8 mouse cellular contexts compared by ENCODE assay signal in the genomic region with DNA sequence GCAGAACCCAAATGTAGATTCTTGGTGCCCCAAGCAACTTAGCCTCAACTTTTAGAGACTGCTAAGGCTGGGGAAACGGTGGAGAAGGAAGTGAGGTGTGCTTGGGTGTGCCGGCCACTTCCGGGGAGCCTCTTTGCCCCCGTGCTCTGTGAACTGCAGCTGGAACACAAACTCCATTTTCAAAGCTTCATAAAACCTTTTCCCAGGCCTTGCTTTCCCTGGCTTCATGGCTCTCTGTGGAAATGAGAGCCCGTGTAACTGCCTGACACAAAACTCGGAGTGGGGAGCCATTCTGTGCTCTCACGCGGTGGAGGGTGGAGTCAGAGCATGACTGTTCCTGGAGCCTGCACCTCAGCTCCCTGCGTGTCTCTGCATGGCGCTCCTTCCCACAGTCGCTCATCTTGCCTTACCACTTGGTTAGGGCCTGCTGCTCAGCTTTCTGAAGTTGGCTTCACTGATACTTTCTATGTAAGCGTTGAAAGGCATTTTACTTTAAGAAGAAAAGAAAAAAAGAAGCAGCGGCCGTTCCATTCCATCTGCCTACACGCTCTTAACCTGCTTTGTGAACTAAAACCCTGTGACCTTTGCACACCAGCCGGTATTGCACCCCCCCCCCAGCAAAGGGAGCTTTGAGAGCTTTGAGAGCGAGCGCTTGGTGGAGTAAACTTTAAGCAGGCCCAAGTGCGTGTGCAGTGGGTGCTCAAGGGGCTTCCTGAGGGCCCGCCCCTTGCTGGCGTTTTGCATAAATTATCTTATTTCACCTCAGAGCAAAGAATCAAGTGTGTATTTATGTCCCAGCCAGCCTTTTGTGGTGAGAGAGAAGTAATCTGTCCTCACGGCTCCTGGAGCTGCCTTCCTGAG. TPM values are rescaled to one million over a fixed set of nuclear protein-coding genes. Genes with fewer than 3 reads are reported as not detected.
A peak's percentile ranks its signal among the peaks of the same experiment; 100 is the strongest.
DNase-seq lines count a peak whose midpoint lies in the region; ATAC-seq and TF ChIP-seq lines count a peak whose summit lies in the region.

No protein-coding gene starts in this region.

- intact Hi-C loops in heart, postnatal 10 days (cut with DNase I) = loop anchor here (2.0 kb wide), 1 partner anchor 68 kb away; no protein-coding TSS in a partner anchor

- H3K36me3 ChIP-seq in heart, embryonic 16.5 days (ENCODE audit: control insufficient read depth, insufficient read depth) = 0 out of 2 replicates have a peak, but pooled peaks cover 6% of the 10 kb centered on the region
- peaks cover 16% of the 10 kb centered on the region; the same call in 1 of the 2 replicates for H3K36me3 ChIP-seq in hindbrain, postnatal 0 days (ENCODE audit: insufficient read depth, low read length)
- H3K36me3 ChIP-seq in liver, embryonic 15.5 days (replicated peaks) = peaks cover 19% of the 10 kb centered on the region
- H3K36me3 ChIP-seq in thymus, adult 2 months (ENCODE audit: control insufficient read depth, insufficient read depth, low read length) = 0 out of 2 replicates have a peak, but pooled peaks cover 7% of the 10 kb centered on the region

- peaks cover 61% of the 10 kb centered on the region for H3K4me1 ChIP-seq in heart, embryonic 16.5 days (ENCODE audit: control insufficient read depth, insufficient read depth, low read length)
- H3K4me1 ChIP-seq in hindbrain, postnatal 0 days (ENCODE audit: insufficient read depth, low read length) = peaks cover 12% of the 10 kb centered on the region; the same call in 1 of the 2 replicates
- H3K4me1 ChIP-seq in liver, embryonic 15.5 days (replicated peaks) = peaks cover 70% of the 10 kb centered on the region
- peaks cover 51% of the 10 kb centered on the region for H3K4me1 ChIP-seq in thymus, adult 2 months (replicated peaks; ENCODE audit: control insufficient read depth, insufficient read depth, low read length)

- DNase-seq in heart, postnatal 10 days = no peak
- DNase-seq in R1 (ENCODE audit: low read depth, low spot score) = peak; percentile 51
- no peak for DNase-seq in hindbrain, postnatal 0 days (ENCODE audit: low spot score)
- DNase-seq in thymus, adult 2 months = peak; percentile 70
- DNase-seq in gastrocnemius, postnatal 4 days (ENCODE audit: low spot score in 2 of 2) = no peak
- no peak for DNase-seq in cerebellum, adult 11 months

- TF ChIP-seq CTCF in hindbrain, postnatal 0 days (IDR thresholded peaks at IDR 0.05; ENCODE audit: low read depth) = no peak
- no peak for TF ChIP-seq CTCF in thymus, adult 2 months (IDR thresholded peaks at IDR 0.05; ENCODE audit: borderline replicate concordance, control insufficient read depth, extremely low read depth, insufficient read depth, low read length, poor library complexity)

- TF ChIP-seq POLR2A in thymus, adult 2 months (IDR thresholded peaks at IDR 0.05; ENCODE audit: control insufficient read depth, extremely low read depth, insufficient read depth, low read length, poor library complexity) = peak; percentile 51; the same call in 1 of the 2 replicates

- 59% methylated on average over 22 of the region's 22 CpGs for WGBS in heart, embryonic 16.5 days
- 50% methylated on average over 22 of the region's 22 CpGs for WGBS in hindbrain, postnatal 0 days
- 57% methylated on average over 22 of the region's 22 CpGs for WGBS in liver, embryonic 15.5 days (ENCODE audit: insufficient replicate concordance)
- 11% methylated on average over 22 of the region's 22 CpGs for WGBS in thymus, adult 2 months

- no peaks in the 10 kb centered on the region for H3K27me3 ChIP-seq in heart, embryonic 16.5 days (ENCODE audit: control insufficient read depth, insufficient read depth, low read length)
- no peaks in the 10 kb centered on the region for H3K27me3 ChIP-seq in hindbrain, postnatal 0 days (ENCODE audit: insufficient read depth, low read length)
- no peaks in the 10 kb centered on the region for H3K27me3 ChIP-seq in liver, embryonic 15.5 days
- H3K27me3 ChIP-seq in thymus, adult 2 months (ENCODE audit: control insufficient read depth, insufficient read depth, low read length) = no peaks in the 10 kb centered on the region

- H3K27ac ChIP-seq in heart, embryonic 16.5 days (ENCODE audit: low read length) = peak overlapping the region; percentile 18
- peak overlapping the region; percentile 32 for H3K27ac ChIP-seq in hindbrain, postnatal 0 days
- peak overlapping the region; percentile 90 for H3K27ac ChIP-seq in liver, embryonic 15.5 days (replicated peaks)
- peak overlapping the region; percentile 100 for H3K27ac ChIP-seq in thymus, adult 2 months (ENCODE audit: control insufficient read depth, insufficient read depth, low read length)

- no peaks in the 10 kb centered on the region for H3K9me3 ChIP-seq in heart, embryonic 16.5 days (replicated peaks; ENCODE audit: control insufficient read depth, low read length)
- no peaks in the 10 kb centered on the region for H3K9me3 ChIP-seq in hindbrain, postnatal 0 days (ENCODE audit: low read length)
- no peaks in the 10 kb centered on the region for H3K9me3 ChIP-seq in liver, embryonic 15.5 days (replicated peaks)

- no peak overlapping the region for H3K4me3 ChIP-seq in heart, embryonic 16.5 days (ENCODE audit: low read length)
- no peak overlapping the region for H3K4me3 ChIP-seq in hindbrain, postnatal 0 days (ENCODE audit: low read length)
- peak overlapping the region; percentile 31 for H3K4me3 ChIP-seq in liver, embryonic 15.5 days (replicated peaks)
- H3K4me3 ChIP-seq in thymus, adult 2 months (ENCODE audit: control insufficient read depth, insufficient read depth, low read length) = peak overlapping the region; percentile 67

- ATAC-seq in heart, embryonic 16.5 days (replicated peaks; ENCODE audit: extremely low read depth, insufficient read depth, low FRiP score) = no peak
- no peak for ATAC-seq in hindbrain, postnatal 0 days
- ATAC-seq in liver, embryonic 15.5 days (ENCODE audit: insufficient read depth) = no peak

- peak overlapping the region; percentile 10; the same call in 1 of the 2 replicates for H3K4me2 ChIP-seq in heart, embryonic 16.5 days (ENCODE audit: low read depth, low read length)
- H3K4me2 ChIP-seq in hindbrain, postnatal 0 days (ENCODE audit: low read depth, low read length) = no peak overlapping the region
- peak overlapping the region; percentile 60 for H3K4me2 ChIP-seq in liver, embryonic 15.5 days

- peak overlapping the region; percentile 37; the same call in 1 of the 2 replicates for H3K9ac ChIP-seq in heart, embryonic 16.5 days (ENCODE audit: low read length)
- H3K9ac ChIP-seq in hindbrain, postnatal 0 days (replicated peaks; ENCODE audit: low read length) = no peak overlapping the region
- H3K9ac ChIP-seq in liver, embryonic 15.5 days = 0 out of 2 replicates have a peak overlapping the region, but pooled peaks have one; percentile 7

RNA-seq across cellular contexts. Expression of a gene that starts 19.5 kb away (rescaled TPM):
- polyA plus RNA-seq in heart, embryonic 16.5 days (2015; fragmentation: Nextera tagmentation; extraction: Ambion mirVana) = 91.6 and 92.0 TPM in 2 replicates
- 10 to 100 TPM; 35.1 to 38.8 TPM for total RNA-seq in heart, postnatal 10 days (2021)
- 256 and 266 TPM in 2 replicates for total RNA-seq in hindbrain, postnatal 0 days (2014; rRNA removed)
- polyA plus RNA-seq in hindbrain, postnatal 0 days (2015; fragmentation: Nextera tagmentation; extraction: Ambion mirVana) = 139 and 145 TPM in 2 replicates
- 53.6 and 61.3 TPM in 2 replicates for polyA plus RNA-seq in liver, embryonic 15.5 days (2015; fragmentation: Nextera tagmentation; extraction: Ambion mirVana)
- 410 and 478 TPM in 2 replicates for polyA plus RNA-seq in thymus, adult 2 months (2012; rRNA removed)
- total RNA-seq in gastrocnemius, postnatal 4 days (2021) = 10 to 100 TPM; 77.9 to 96.4 TPM

RNA-seq across cellular contexts. Expression of a gene that starts 38.7 kb away (rescaled TPM):
- 9.9 and 11.7 TPM in 2 replicates for polyA plus RNA-seq in heart, embryonic 16.5 days (2015; fragmentation: Nextera tagmentation; extraction: Ambion mirVana)
- total RNA-seq in heart, postnatal 10 days (2021) = 1 to 10 TPM; 5.1 to 5.5 TPM
- 15.5 and 16.0 TPM in 2 replicates for total RNA-seq in hindbrain, postnatal 0 days (2014; rRNA removed)
- polyA plus RNA-seq in hindbrain, postnatal 0 days (2015; fragmentation: Nextera tagmentation; extraction: Ambion mirVana) = 6.4 and 8.4 TPM in 2 replicates
- polyA plus RNA-seq in liver, embryonic 15.5 days (2015; fragmentation: Nextera tagmentation; extraction: Ambion mirVana) = 7.0 and 7.7 TPM in 2 replicates
- polyA plus RNA-seq in thymus, adult 2 months (2012; rRNA removed) = 33.1 and 39.4 TPM in 2 replicates
- 10 to 100 TPM; 45.5 to 49.4 TPM for total RNA-seq in gastrocnemius, postnatal 4 days (2021)

RNA-seq across cellular contexts. Expression of a gene that starts 46.1 kb away (rescaled TPM):
- polyA plus RNA-seq in heart, embryonic 16.5 days (2015; fragmentation: Nextera tagmentation; extraction: Ambion mirVana) = 0.15 and 0.32 TPM in 2 replicates
- total RNA-seq in heart, postnatal 10 days (2021) = under 1 TPM in 1 of 2 experiments, not detected in 1; 0.36 TPM
- 34.7 and 36.0 TPM in 2 replicates for total RNA-seq in hindbrain, postnatal 0 days (2014; rRNA removed)
- 7.5 and 9.2 TPM in 2 replicates for polyA plus RNA-seq in hindbrain, postnatal 0 days (2015; fragmentation: Nextera tagmentation; extraction: Ambion mirVana)
- 0.08 and 0.12 TPM in 2 replicates for polyA plus RNA-seq in liver, embryonic 15.5 days (2015; fragmentation: Nextera tagmentation; extraction: Ambion mirVana)
- 0.93 and 1.1 TPM in 2 replicates for polyA plus RNA-seq in thymus, adult 2 months (2012; rRNA removed)
- total RNA-seq in gastrocnemius, postnatal 4 days (2021) = under 1 TPM in 1 of 2 experiments, not detected in 1; 0.23 TPM

RNA-seq across cellular contexts. Expression of a gene that starts 57.7 kb away (rescaled TPM):
- polyA plus RNA-seq in heart, embryonic 16.5 days (2015; fragmentation: Nextera tagmentation; extraction: Ambion mirVana) = 0.18 TPM in 1 of 2 replicates, not detected in the other
- under 1 TPM; 0.27 to 0.69 TPM for total RNA-seq in heart, postnatal 10 days (2021)
- 0.29 and 5.6 TPM in 2 replicates for total RNA-seq in hindbrain, postnatal 0 days (2014; rRNA removed)
- polyA plus RNA-seq in hindbrain, postnatal 0 days (2015; fragmentation: Nextera tagmentation; extraction: Ambion mirVana) = 0.34 and 0.42 TPM in 2 replicates
- 0.40 and 0.79 TPM in 2 replicates for polyA plus RNA-seq in liver, embryonic 15.5 days (2015; fragmentation: Nextera tagmentation; extraction: Ambion mirVana)
- 4.3 and 7.0 TPM in 2 replicates for polyA plus RNA-seq in thymus, adult 2 months (2012; rRNA removed)
- under 1 TPM in 1 of 2 experiments, not detected in 1; 0.66 TPM for total RNA-seq in gastrocnemius, postnatal 4 days (2021)

Comparison
In these comparisons a context has a peak if more than half of its experiments do, and no peak if none do; other contexts are left out.
1. H3K27ac ChIP-seq: peak in every context shown above with its lines; median percentile 100 in thymus, adult 2 months; 90 in liver, embryonic 15.5 days; 32 in hindbrain, postnatal 0 days; 18 in heart, embryonic 16.5 days.
2. H3K4me3 ChIP-seq: peak in liver, embryonic 15.5 days (single experiment) and thymus, adult 2 months (single experiment); none in heart, embryonic 16.5 days (single experiment) and hindbrain, postnatal 0 days (single experiment).
3. DNase-seq: peak in R1 (single experiment) and thymus, adult 2 months (single experiment); none in heart, postnatal 10 days (0 of 2), hindbrain, postnatal 0 days (single experiment), gastrocnemius, postnatal 4 days (0 of 2) and cerebellum, adult 11 months (single experiment).